Mouse (Mus musculus): ENCODE data around the gene Fam53a.
A peak's percentile ranks its signal among the peaks of the same experiment; 100 is the strongest.

Fam53a gene

GRCm38 (mm10) chr5:33629301-33629987, at the start of gene Fam53a, which contains the start of gene Gm9903:
Fam53a (minus strand) TSS chr5:33629635.
Gm9903 (plus strand) TSS chr5:33629925.
- peak; percentile 100 for DNase-seq (ENCODE audit: low read depth, low spot score)

- no peak for DNase-seq (ENCODE audit: low read depth, low spot score)
These were observed 48.8 kb upstream of the Fam53a start for GRCm38 (mm10) chr5:33678244-33678643.

- DNase-seq (ENCODE audit: low read depth, low spot score), result peak; percentile 54
These were observed 46.5 kb upstream of the Fam53a start for GRCm38 (mm10) chr5:33675964-33676363.

- no peak for DNase-seq (ENCODE audit: low read depth, low spot score)
These were observed 45.0 kb upstream of the Fam53a start for GRCm38 (mm10) chr5:33674439-33674838.

GRCm38 (mm10) chr5:33671659-33672058, 42.2 kb upstream of the Fam53a start:
- no peak for DNase-seq (ENCODE audit: low read depth, low spot score)

- DNase-seq (ENCODE audit: low read depth, low spot score), result peak; percentile 75
These were observed 38.8 kb upstream of the Fam53a start for GRCm38 (mm10) chr5:33668223-33668622.

- DNase-seq (ENCODE audit: low read depth, low spot score), result no peak
These were observed 29.2 kb upstream of the Fam53a start for GRCm38 (mm10) chr5:33658664-33659050.

- DNase-seq (ENCODE audit: low read depth, low spot score), result peak; percentile 98
These were observed 28.6 kb upstream of the Fam53a start, which contains the start of the genes Tacc3 and Tmem129 for GRCm38 (mm10) chr5:33657787-33658663. Tacc3 (plus strand) TSS chr5:33658128. Tmem129 (minus strand) TSS chr5:33658416.

GRCm38 (mm10) chr5:33657251-33657786, 27.9 kb upstream of the Fam53a start:
- DNase-seq (ENCODE audit: low read depth, low spot score), result peak; percentile 84

- no peak for DNase-seq (ENCODE audit: low read depth, low spot score)
These were observed 27.3 kb upstream of the Fam53a start for GRCm38 (mm10) chr5:33656739-33657138.

- DNase-seq (ENCODE audit: low read depth, low spot score), result no peak
These were observed 25.9 kb upstream of the Fam53a start for GRCm38 (mm10) chr5:33655251-33655840.

GRCm38 (mm10) chr5:33654424-33654823, 25.0 kb upstream of the Fam53a start:
- DNase-seq (ENCODE audit: low read depth, low spot score), result no peak

GRCm38 (mm10) chr5:33652783-33653173, 23.3 kb upstream of the Fam53a start:
- no peak for DNase-seq (ENCODE audit: low read depth, low spot score)

GRCm38 (mm10) chr5:33651921-33652782, 22.7 kb upstream of the Fam53a start, which contains the start of gene Slbp:
Slbp (minus strand) TSS chr5:33652574.
- DNase-seq (ENCODE audit: low read depth, low spot score), result peak; percentile 93

GRCm38 (mm10) chr5:33651541-33651920, 22.1 kb upstream of the Fam53a start:
- DNase-seq (ENCODE audit: low read depth, low spot score), result peak; percentile 59

- DNase-seq (ENCODE audit: low read depth, low spot score), result no peak
These were observed 21.6 kb upstream of the Fam53a start for GRCm38 (mm10) chr5:33651017-33651416.

- peak; percentile 74 for DNase-seq (ENCODE audit: low read depth, low spot score)
These were observed 11.2 kb upstream of the Fam53a start for GRCm38 (mm10) chr5:33640652-33641051.

GRCm38 (mm10) chr5:33638826-33639225, 9.4 kb upstream of the Fam53a start:
- no peak for DNase-seq (ENCODE audit: low read depth, low spot score)

GRCm38 (mm10) chr5:33637606-33638350, 8.3 kb upstream of the Fam53a start:
- DNase-seq (ENCODE audit: low read depth, low spot score), result no peak

- no peak for DNase-seq (ENCODE audit: low read depth, low spot score)
These were observed 5.9 kb upstream of the Fam53a start for GRCm38 (mm10) chr5:33635361-33635760.

Data from CD4-positive, CD25-positive, alpha-beta regulatory T cell, adult 2 months (primary cell).